Mouse (Mus musculus) megakaryocyte, embryonic 14.5 days (primary cell): ENCODE measurements at regions not wholly inside any gene's neighbourhood (a gene's known extent, or its start where the extent isn't known, plus 50 kb on each side); places are given as distances from the start of the nearest gene placed in this dataset.

ENCODE experiments used
- FLI1 ChIP-seq: IDR thresholded peaks from 2 replicates; pipeline ENCODE4 v1.6.1; 2012; ENCODE audit warnings: low read length, inconsistent platforms, mixed read lengths
- GATA1 ChIP-seq: IDR thresholded peaks from 3 replicates; pipeline ENCODE4 v1.6.1; 2012; ENCODE audit warnings: mixed read lengths, low read length, inconsistent platforms, borderline replicate concordance

DNA sequence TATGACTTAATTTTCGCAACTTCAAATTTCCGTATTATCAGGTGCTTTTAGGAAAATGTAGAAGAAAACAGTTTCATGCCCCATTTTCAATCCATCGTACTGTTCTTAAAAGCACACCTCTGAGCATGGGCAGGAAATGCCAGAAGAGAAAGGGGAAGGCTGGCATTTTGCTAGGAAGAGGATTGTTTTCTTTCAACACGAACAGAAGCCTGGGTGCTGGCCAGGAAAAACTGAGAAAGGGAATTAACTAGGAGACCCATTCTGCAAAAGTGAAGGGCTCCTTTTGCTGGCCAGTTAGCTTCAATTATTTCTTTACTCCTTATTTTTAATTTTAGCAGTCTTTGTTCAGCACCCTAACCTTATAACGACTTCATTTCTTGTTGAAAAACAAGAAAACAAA lies 264.0 kb downstream of the Btg1 start:
- TF ChIP-seq GATA1 = no peak
- TF ChIP-seq FLI1 = no peak
